Mouse (Mus musculus) 416B (cell line): Measurements from ENCODE around the gene Ppp2r5a.

Experiments used
- DNase-seq: peaks from one replicate; pipeline ENCODE4 v3.0.0; 2011; ENCODE audit warnings: low read depth

Ppp2r5a gene

GRCm38 (mm10) chr1:191326233-191326882 lies 76.7 kb downstream of the Ppp2r5a start:
- DNase-seq: peak; percentile 53

- peak; percentile 97 for DNase-seq
These were observed 77.3 kb downstream of the Ppp2r5a start, which contains the start of gene Tmem206 for GRCm38 (mm10) chr1:191325726-191326232. Gene Tmem206, plus strand, starts transcription at chr1:191325912.

- peak; percentile 9 for DNase-seq
These were observed 78.1 kb downstream of the Ppp2r5a start for GRCm38 (mm10) chr1:191324733-191325590.

GRCm38 (mm10) chr1:191323381-191323780 lies 79.7 kb downstream of the Ppp2r5a start:
- DNase-seq: no peak

- no peak for DNase-seq
These were observed 84.4 kb downstream of the Ppp2r5a start for GRCm38 (mm10) chr1:191318686-191319085.

- no peak for DNase-seq
These were observed 85.4 kb downstream of the Ppp2r5a start, which contains the start of gene Nenf for GRCm38 (mm10) chr1:191317591-191318196. Gene Nenf, minus strand, starts transcription at chr1:191318194.

GRCm38 (mm10) chr1:191316818-191317217 lies 86.3 kb downstream of the Ppp2r5a start:
- DNase-seq: no peak

GRCm38 (mm10) chr1:191313926-191314325 lies 89.1 kb downstream of the Ppp2r5a start:
- DNase-seq: peak; percentile 45

- no peak for DNase-seq
These were observed 89.9 kb downstream of the Ppp2r5a start for GRCm38 (mm10) chr1:191313158-191313557.

- DNase-seq: peak; percentile 92
These were observed 90.5 kb downstream of the Ppp2r5a start for GRCm38 (mm10) chr1:191312513-191312941.

- no peak for DNase-seq
These were observed 91.7 kb downstream of the Ppp2r5a start for GRCm38 (mm10) chr1:191311296-191311898.

GRCm38 (mm10) chr1:191307766-191308455 lies 95.2 kb downstream of the Ppp2r5a start:
- DNase-seq: peak; percentile 56

GRCm38 (mm10) chr1:191306316-191306715 lies 96.8 kb downstream of the Ppp2r5a start:
- no peak for DNase-seq

- DNase-seq: peak; percentile 26
These were observed 97.5 kb downstream of the Ppp2r5a start for GRCm38 (mm10) chr1:191305610-191306009.

- no peak for DNase-seq
These were observed 98.9 kb downstream of the Ppp2r5a start for GRCm38 (mm10) chr1:191304216-191304615.

GRCm38 (mm10) chr1:191303736-191304135 lies 99.3 kb downstream of the Ppp2r5a start:
- DNase-seq: no peak
